Mouse (Mus musculus) layer of hippocampus, postnatal 36 days (tissue): ENCODE measurements around the gene Nop9. TPM values are rescaled to one million over a fixed set of nuclear protein-coding genes. Genes with fewer than 3 reads are reported as not detected.

Source experiments
- DNase-seq, 2 experiments: peaks; one replicate each; pipeline ENCODE4 v3.0.0; 2022
- total RNA-seq, 2 experiments: library from RNA; stranded (reverse); gene quantifications; 2 replicates each; pipeline ENCODE4 v1.2.3; 2021

Gene Nop9
- total RNA-seq, 2 experiments from 2014 or later, result 10.6 to 14.2 TPM

DNA sequence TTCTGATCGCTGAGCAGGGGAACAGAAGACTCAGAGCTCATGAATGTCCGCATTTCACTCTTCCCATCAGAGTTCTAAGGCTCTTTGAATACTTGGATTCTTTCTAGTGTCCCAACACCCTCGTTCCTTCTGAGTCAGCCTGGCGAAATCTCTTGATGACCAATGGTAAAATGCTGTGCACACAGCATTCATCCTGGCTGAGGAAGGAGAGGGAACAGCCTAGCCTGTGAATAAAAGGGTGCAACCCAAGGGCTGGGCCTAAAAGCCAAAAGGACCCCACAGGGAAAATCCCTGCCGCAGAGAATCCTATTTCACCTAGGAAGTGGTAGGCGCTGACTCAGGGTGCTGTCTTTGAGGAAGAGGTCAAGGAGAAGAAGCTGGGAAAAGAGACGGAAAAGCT lies 15.4 kb upstream of the Nop9 start:
- DNase-seq, result no peak

GRCm38 (mm10) chr14:55730531-55731032 lies 14.9 kb upstream of the Nop9 start:
- peak; percentile 14 to 36 for DNase-seq

- DNase-seq, result no peak
Observed at GRCm38 (mm10) chr14:55733889-55734288, 11.6 kb upstream of the Nop9 start.

DNA sequence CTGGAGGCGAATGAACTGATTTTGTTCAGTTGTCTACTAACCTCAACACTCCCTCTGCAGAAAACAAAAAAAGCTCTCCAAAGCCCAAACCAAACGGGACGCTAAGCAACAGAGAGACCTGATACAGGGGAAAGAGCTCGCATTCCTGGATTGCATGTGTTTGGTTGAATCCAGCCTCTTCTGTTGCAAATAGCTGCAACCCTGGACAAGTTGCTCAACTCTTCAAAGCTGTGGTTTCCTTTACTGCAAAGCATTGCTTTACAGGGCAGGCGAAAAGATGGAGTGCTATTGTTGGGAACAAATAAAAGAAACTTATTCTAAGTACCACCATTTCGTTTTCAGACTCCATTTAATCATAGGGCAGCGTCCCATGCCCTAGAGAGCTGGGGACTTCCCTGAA lies 10.6 kb upstream of the Nop9 start:
- no peak for DNase-seq

DNA sequence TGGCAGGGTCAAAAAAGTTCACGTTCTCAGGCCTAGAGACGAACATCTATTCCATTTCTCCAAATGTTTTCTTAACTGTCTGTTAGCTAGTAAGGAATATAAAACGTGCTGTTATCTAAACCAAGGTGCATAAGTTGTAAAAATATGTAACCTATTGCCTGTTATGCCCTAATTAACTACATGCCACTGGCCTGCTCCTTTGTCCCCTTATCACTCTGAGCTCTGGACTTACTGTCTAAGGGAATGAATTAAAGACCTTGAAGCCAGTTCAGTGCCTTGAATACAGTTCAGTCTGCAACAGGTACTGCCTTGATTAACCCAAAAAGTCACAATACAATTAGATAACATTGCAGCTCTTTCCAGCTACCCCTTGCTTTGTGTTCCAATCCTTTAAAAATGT lies 10.2 kb upstream of the Nop9 start:
- DNase-seq, result no peak

DNA sequence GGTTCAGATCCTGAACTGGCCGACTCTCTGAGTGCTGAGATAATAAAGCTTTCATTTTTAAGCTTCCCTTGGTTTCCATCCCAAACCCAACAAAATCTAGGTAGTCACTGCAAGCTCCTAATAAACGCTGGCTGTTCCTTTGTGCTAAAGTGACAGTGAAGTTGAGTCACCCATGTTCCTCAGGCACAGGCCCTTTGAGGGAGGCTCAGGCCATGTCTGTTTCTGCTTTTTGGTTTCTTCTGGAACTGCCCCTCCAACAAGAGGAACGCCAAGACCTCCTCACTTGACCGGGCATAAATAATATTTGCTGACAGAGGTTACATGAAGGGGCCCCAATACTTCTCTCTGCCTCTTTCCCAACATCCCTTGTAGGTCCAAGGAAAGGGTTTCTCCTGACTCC lies 9.7 kb upstream of the Nop9 start:
- DNase-seq, result no peak

DNA sequence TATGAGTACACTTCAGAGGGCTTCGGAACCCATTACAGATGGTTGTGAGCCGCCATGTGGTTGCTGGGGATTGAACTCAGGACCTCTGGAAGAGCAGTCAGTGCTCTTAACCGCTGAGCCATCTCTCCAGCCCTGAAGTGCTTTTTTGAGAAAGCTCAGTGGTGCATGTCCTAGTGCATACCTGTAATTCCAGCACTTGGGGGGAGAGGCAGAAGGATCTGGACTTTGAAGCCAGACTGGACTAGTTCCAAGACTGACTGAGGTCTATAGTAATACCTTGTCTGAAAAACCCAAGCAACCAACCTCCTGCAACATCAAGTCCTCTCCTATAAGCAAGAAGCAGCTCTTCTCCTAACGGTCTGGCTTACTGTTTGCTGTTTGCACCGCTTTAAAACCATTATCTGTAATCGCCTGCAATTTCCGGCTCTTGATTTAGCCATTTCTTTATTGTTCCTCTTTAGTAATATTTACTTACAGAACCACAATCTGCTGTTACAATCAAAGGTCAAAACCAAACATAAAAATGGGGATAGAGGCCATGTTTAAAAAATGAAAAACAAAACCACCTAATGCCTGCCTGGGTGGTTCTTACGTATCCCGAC lies 8.3 kb upstream of the Nop9 start:
- DNase-seq, result no peak

GRCm38 (mm10) chr14:55743711-55744110 lies 1.8 kb upstream of the Nop9 start:
- peak; percentile 82 to 86 for DNase-seq

GRCm38 (mm10) chr14:55745861-55746237 lies 356 bp downstream of the Nop9 start:
- no peak for DNase-seq

DNA sequence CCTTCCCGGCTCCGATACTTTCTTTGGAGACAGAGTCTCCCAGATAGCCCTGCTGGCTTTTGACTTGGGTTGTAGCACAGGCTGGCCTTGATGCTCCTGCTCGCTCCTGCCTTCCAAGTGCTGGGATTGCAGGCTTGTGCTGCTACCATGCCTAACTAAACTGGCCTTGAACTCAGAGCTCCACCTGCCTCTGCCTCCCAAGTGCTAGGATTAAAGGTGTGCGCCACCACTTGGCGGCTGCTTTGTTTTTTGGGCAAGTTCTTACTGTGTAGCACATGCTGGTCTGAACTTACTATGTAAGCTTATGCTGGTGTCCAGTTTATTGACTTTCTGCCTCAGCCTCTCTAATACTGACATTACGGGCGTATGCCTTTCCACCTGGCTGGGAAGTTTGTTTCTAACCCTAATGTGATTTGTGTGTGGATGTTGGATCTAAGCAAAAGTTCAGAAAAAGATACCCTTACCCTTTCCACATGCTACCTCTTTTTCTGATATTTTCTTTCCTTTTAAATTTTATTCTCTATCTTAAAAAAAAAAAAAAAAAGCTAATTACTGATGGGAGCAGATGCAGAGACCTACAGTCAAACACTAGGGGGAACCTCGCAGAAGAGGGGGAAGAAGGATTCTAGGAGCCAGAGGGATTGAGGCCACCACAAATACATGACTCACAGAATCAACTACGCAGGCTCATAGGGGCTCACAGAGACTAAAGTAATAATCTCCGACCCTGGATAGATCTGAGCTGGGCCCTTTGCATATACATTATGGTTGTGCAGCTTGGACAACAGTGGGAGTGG lies 1.8 kb downstream of the Nop9 start:
- no peak for DNase-seq

GRCm38 (mm10) chr14:55757566-55757965 lies 12.1 kb downstream of the Nop9 start:
- no peak for DNase-seq

DNA sequence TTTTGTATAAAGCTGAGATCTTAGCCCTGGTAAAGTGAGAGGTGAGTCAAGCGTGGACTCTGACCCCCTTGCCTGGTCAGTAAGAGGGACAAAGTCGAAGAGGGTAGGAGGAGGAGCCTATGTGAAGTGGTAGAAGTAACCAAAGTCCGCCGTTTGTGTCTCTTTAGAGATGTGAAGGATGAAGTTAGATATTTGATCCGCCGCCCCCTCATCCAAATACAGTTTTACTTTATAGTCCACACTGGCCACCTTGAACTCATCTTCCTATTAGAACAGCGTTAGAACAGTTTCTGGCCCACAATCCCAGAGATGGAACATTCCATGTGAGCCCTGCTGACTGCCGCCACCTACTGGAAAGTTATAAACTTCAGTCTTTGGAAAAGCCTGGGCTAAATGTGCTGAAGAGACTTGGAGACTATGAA lies 12.9 kb downstream of the Nop9 start, which contains the start of gene Cideb:
TSS of gene Cideb (minus strand) at position 96 of the 422 bp plus-strand sequence.
- no peak for DNase-seq

- peak; percentile 72 to 77 for DNase-seq
Observed at GRCm38 (mm10) chr14:55760156-55760555, 14.7 kb downstream of the Nop9 start.

GRCm38 (mm10) chr14:55761163-55761562 lies 15.7 kb downstream of the Nop9 start, which contains the start of gene Ltb4r2:
Gene Ltb4r2, plus strand, starts transcription at chr14:55761428.
- no peak for DNase-seq

DNA sequence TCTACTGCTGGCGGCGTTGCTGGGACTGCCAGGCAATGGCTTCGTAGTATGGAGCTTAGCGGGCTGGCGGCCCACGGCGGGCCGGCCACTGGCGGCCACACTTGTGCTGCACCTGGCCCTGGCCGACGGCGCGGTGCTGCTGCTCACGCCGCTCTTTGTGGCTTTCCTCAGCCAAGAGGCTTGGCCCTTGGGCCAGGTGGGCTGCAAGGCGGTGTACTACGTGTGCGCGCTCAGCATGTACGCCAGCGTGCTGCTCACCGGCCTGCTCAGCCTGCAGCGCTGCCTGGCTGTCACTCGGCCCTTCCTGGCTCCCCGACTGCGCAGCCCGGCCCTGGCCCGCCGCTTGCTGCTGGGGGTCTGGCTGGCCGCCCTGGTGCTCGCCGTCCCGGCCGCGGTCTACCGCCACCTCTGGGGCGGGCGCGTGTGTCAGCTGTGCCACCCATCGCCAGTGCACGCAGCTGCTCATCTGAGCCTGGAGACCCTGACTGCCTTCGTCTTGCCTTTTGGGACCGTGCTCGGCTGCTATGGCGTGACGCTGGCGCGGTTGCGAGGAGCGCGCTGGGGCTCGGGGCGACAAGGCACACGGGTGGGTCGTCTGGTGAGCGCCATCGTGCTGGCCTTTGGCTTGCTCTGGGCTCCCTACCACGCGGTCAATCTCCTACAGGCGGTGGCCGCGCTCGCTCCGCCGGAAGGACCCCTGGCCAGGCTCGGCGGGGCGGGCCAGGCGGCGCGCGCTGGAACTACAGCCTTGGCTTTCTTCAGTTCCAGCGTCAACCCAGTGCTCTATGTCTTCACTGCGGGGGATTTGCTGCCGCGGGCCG lies 16.7 kb downstream of the Nop9 start:
- peak; percentile 32 to 33 for DNase-seq

- no peak for DNase-seq
Observed at GRCm38 (mm10) chr14:55763166-55763565, 17.7 kb downstream of the Nop9 start.

- DNase-seq, result no peak
Observed at GRCm38 (mm10) chr14:55765696-55766095, 20.2 kb downstream of the Nop9 start, which contains the start of gene Ltb4r1. Gene Ltb4r1, plus strand, starts transcription at chr14:55765962.

- no peak for DNase-seq
Observed at GRCm38 (mm10) chr14:55767519-55768414, 22.3 kb downstream of the Nop9 start.

GRCm38 (mm10) chr14:55768555-55768954 lies 23.1 kb downstream of the Nop9 start:
- no peak for DNase-seq

DNA sequence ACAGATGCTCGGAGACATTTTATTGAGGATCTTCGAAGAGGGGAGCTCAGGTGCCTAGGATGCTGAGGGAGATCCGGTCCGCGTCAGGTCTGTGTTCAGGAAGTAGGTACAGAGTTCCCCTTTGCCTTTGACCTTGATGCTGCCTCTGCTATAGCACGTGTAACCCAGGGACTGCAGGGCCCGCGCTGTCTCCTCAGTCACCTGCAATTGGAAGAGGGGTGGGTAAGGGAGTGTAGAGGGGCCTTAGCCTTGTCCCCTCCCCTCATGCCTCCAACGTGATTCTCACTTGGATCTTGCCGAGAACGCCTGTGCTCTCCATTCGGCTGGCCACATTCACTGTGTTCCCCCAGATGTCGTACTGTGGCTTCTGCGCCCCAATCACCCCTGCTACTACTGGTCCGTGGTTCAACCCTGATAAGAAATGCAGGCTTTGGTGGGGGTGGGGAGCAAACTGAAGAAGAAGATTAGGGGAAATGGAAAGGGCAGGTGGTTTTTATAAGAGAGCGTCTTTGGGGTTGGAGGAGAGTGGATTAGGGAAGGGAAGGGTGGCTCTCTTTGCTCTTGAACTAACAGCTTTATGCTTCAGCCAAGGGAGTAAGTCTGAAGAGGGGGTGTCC lies 23.7 kb downstream of the Nop9 start:
- no peak for DNase-seq

- no peak for DNase-seq
Observed at GRCm38 (mm10) chr14:55776711-55777110, 31.2 kb downstream of the Nop9 start.
